Mouse (Mus musculus): Measurements from ENCODE around the gene Etv3. TPM values are rescaled to one million over a fixed set of nuclear protein-coding genes. Genes with fewer than 3 reads are reported as not detected.

The Etv3 gene
- polyA plus RNA-seq, 1 experiment from 2014 or later, result 12.8 TPM

- Histone ChIP-seq H3K27ac (ENCODE audit: low read depth) (no peak overlapping the region), H3K9ac (no peak overlapping the region), H3K4me1 (ENCODE audit: insufficient read depth) (no peaks in the 10 kb centered on the region), H3K36me3 (ENCODE audit: insufficient read depth) (no peaks in the 10 kb centered on the region), H3K9me3 (ENCODE audit: low read depth, low read length) (no peaks in the 10 kb centered on the region), H3K4me3 (ENCODE audit: low read depth, low read length) (no peak overlapping the region), H3K4me2 (no peak overlapping the region), H3K27me3 (ENCODE audit: insufficient read depth, low read length) (no peaks in the 10 kb centered on the region)
- peak; percentile 95 for TF ChIP-seq CTCF (IDR thresholded peaks at IDR 0.05; ENCODE audit: low read depth)
- ATAC-seq (ENCODE audit: insufficient read depth) (peak; percentile 35; the same call in 1 of the 2 replicates), DNase-seq (peak; percentile 94)
- 10% methylated on average over 3 of the region's 3 CpGs for WGBS
These were observed 26.1 kb upstream of the Etv3 start for GRCm38 (mm10) chr3:87499072-87499471.

GRCm38 (mm10) chr3:87500088-87501055, 24.8 kb upstream of the Etv3 start:
- no peak for TF ChIP-seq CTCF (IDR thresholded peaks at IDR 0.05; ENCODE audit: low read depth)

GRCm38 (mm10) chr3:87501151-87501550, 24.1 kb upstream of the Etv3 start:
- no peak for TF ChIP-seq CTCF (IDR thresholded peaks at IDR 0.05; ENCODE audit: low read depth)
- H3K9me3 ChIP-seq (ENCODE audit: low read depth, low read length), result no peaks in the 10 kb centered on the region
- no peak overlapping the region for H3K4me2 ChIP-seq
- H3K9ac ChIP-seq, result no peak overlapping the region
- H3K27ac ChIP-seq (ENCODE audit: low read depth), result no peak overlapping the region
- H3K27me3 ChIP-seq (ENCODE audit: insufficient read depth, low read length), result no peaks in the 10 kb centered on the region
- H3K36me3 ChIP-seq (ENCODE audit: insufficient read depth), result no peaks in the 10 kb centered on the region
- DNase-seq, result no peak
- H3K4me1 ChIP-seq (ENCODE audit: insufficient read depth), result no peaks in the 10 kb centered on the region
- 46% methylated on average over 8 of the region's 8 CpGs for WGBS
- no peak overlapping the region for H3K4me3 ChIP-seq (ENCODE audit: low read depth, low read length)
- no peak for ATAC-seq (ENCODE audit: insufficient read depth)

More at GRCm38 (mm10) chr3:87500088-87501055, 24.8 kb upstream of the Etv3 start:
- Histone ChIP-seq H3K4me2 (no peak overlapping the region), H3K9ac (no peak overlapping the region), H3K9me3 (ENCODE audit: low read depth, low read length) (no peaks in the 10 kb centered on the region), H3K27me3 (ENCODE audit: insufficient read depth, low read length) (no peaks in the 10 kb centered on the region), H3K27ac (ENCODE audit: low read depth) (no peak overlapping the region), H3K4me1 (ENCODE audit: insufficient read depth) (no peaks in the 10 kb centered on the region), H3K36me3 (ENCODE audit: insufficient read depth) (no peaks in the 10 kb centered on the region), H3K4me3 (ENCODE audit: low read depth, low read length) (no peak overlapping the region)
- 68% methylated on average over 24 of the region's 24 CpGs for WGBS
- ATAC-seq (ENCODE audit: insufficient read depth) (no peak), DNase-seq (no peak)

GRCm38 (mm10) chr3:87502771-87503170, 22.4 kb upstream of the Etv3 start:
- 89% methylated on average over 6 of the region's 6 CpGs for WGBS
- no peak for ATAC-seq (ENCODE audit: insufficient read depth)

DNA sequence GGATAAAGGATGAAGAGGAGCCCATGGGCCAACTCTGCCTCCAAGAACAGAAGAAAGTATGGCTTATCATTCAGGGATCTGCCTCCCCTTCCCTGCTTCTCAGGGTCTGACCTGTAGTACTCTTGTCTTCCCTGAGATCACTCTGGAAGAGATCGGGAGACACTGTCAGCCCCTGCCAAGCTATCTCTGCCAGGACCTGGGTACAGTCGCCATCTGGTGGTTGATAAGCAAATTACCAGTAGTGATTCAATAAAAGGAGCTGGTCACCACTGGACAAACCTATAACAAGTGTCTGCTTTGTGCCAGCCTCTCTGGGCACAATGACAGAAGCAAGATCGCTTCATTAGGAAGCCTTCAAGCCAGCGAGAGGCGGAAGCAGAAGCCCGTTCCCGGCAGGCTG, 20.9 kb upstream of the Etv3 start:
- no peak overlapping the region for H3K9ac ChIP-seq
- H3K27ac ChIP-seq (ENCODE audit: low read depth), result no peak overlapping the region
- H3K4me1 ChIP-seq (ENCODE audit: insufficient read depth), result no peaks in the 10 kb centered on the region
- no peak overlapping the region for H3K4me3 ChIP-seq (ENCODE audit: low read depth, low read length)
- DNase-seq, result peak; percentile 77
- ATAC-seq (ENCODE audit: insufficient read depth), result peak; percentile 29; the same call in 1 of the 2 replicates
- no peak overlapping the region for H3K4me2 ChIP-seq
- 30% methylated on average over 7 of the region's 7 CpGs for WGBS
- peak; percentile 83 for TF ChIP-seq CTCF (IDR thresholded peaks at IDR 0.05; ENCODE audit: low read depth)
- H3K36me3 ChIP-seq (ENCODE audit: insufficient read depth), result no peaks in the 10 kb centered on the region
- no peaks in the 10 kb centered on the region for H3K9me3 ChIP-seq (ENCODE audit: low read depth, low read length)
- H3K27me3 ChIP-seq (ENCODE audit: insufficient read depth, low read length), result no peaks in the 10 kb centered on the region

More at GRCm38 (mm10) chr3:87502771-87503170, 22.4 kb upstream of the Etv3 start:
- no peak for DNase-seq
- H3K27me3 ChIP-seq (ENCODE audit: insufficient read depth, low read length), result no peaks in the 10 kb centered on the region
- no peaks in the 10 kb centered on the region for H3K4me1 ChIP-seq (ENCODE audit: insufficient read depth)
- H3K27ac ChIP-seq (ENCODE audit: low read depth), result no peak overlapping the region
- no peak overlapping the region for H3K4me2 ChIP-seq
- H3K9me3 ChIP-seq (ENCODE audit: low read depth, low read length), result no peaks in the 10 kb centered on the region
- no peaks in the 10 kb centered on the region for H3K36me3 ChIP-seq (ENCODE audit: insufficient read depth)
- no peak for TF ChIP-seq CTCF (IDR thresholded peaks at IDR 0.05; ENCODE audit: low read depth)
- no peak overlapping the region for H3K4me3 ChIP-seq (ENCODE audit: low read depth, low read length)
- H3K9ac ChIP-seq, result no peak overlapping the region

DNA sequence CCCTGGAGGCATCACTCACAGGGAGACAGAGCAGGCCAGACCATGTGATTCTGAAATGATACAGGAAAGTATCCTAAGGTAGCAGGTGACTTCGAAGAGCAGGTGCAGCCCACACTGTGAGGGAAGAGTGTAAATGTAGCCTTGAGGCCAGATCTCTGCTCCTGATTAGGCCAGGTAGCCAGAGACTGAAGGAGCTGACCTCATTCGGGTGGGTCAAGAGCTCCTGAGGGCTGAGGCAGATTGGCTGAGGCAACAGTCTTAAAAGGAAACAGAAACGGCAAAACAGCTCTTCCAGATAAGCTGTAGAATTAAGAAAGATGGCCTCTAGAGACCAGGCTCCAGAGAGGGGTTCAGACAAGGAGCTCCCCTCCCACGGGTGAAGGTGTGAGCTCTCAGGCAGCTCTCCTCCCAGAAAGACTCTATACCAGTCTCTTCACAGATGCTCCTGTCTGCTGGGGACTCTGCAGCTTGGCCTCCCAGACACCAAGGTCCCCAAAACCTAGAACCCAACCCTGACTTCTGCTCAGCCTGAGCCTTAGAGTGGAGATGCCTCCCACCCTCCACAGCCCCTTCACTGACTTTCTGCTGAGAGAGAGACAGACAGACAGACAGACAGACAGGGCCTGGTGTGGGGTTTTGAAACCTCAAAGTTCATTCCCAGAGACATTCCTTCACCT, 20.3 kb upstream of the Etv3 start:
- no peaks in the 10 kb centered on the region for H3K36me3 ChIP-seq (ENCODE audit: insufficient read depth)
- ATAC-seq (ENCODE audit: insufficient read depth), result no peak
- 36% methylated on average over 4 of the region's 4 CpGs for WGBS

More for the DNA sequence above, 20.3 kb upstream of the Etv3 start:
- Histone ChIP-seq H3K27ac (ENCODE audit: low read depth) (no peak overlapping the region), H3K9ac (no peak overlapping the region), H3K4me3 (ENCODE audit: low read depth, low read length) (no peak overlapping the region), H3K9me3 (ENCODE audit: low read depth, low read length) (no peaks in the 10 kb centered on the region), H3K4me2 (no peak overlapping the region), H3K4me1 (ENCODE audit: insufficient read depth) (no peaks in the 10 kb centered on the region), H3K27me3 (ENCODE audit: insufficient read depth, low read length) (no peaks in the 10 kb centered on the region)
- no peak for TF ChIP-seq CTCF (IDR thresholded peaks at IDR 0.05; ENCODE audit: low read depth)
- DNase-seq, result no peak
